In the genomic region with DNA sequence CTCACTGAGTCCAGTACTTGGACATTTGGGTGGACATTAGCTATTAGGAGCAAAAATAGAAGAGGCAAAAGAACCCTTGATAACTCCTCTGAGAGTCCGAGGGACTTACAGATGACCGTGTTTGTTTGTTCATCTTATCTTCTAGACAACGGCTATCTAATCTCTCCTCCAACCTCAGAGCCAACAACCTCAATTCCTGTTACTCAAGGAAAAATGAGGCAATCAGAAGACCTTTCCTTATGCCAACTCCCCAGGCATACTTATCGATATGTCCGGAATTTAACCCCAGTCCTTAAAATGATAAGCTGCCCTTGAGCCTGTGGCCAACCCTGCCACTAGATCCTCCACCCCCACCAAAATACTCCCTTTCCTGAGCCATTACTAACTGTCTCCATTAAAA, we compare ENCODE assay signal across 24 mouse cellular contexts. TPM values are rescaled to one million over a fixed set of nuclear protein-coding genes. Genes with fewer than 3 reads are reported as not detected.
A peak's percentile ranks its signal among the peaks of the same experiment; 100 is the strongest.
DNase-seq lines count a peak whose midpoint lies in the region; ATAC-seq and TF ChIP-seq lines count a peak whose summit lies in the region.
"Had no signal": no experiment of that assay in that cellular context is flagged by ENCODE, and none has a peak within 500 bp of the region (broad histone marks: within the 10 kb centered on the region; RNA-seq: fewer than 3 reads in every experiment).

No protein-coding gene starts in this region.

- H3K9me3 ChIP-seq in heart, embryonic 13.5 days = no peaks in the 10 kb centered on the region
- no peaks in the 10 kb centered on the region for H3K9me3 ChIP-seq in intestine, embryonic 16.5 days (ENCODE audit: control insufficient read depth, low read length)
- no peaks in the 10 kb centered on the region for H3K9me3 ChIP-seq in stomach, postnatal 0 days (ENCODE audit: control insufficient read depth, low read length)
- H3K9me3 ChIP-seq: embryonic facial prominence, embryonic 13.5 days; forebrain, embryonic 13.5 days; G1E; hindbrain, embryonic 15.5 days; limb, embryonic 13.5 days; liver, embryonic 13.5 days; midbrain, embryonic 13.5 days had no signal

- no peak for ATAC-seq in heart, embryonic 13.5 days (ENCODE audit: extremely low read depth, insufficient number of reproducible peaks, low FRiP score, low TSS enrichment)
- ATAC-seq in intestine, embryonic 16.5 days = peak; percentile 59
- peak; percentile 42; the same call in 1 of the 2 replicates for ATAC-seq in stomach, postnatal 0 days (ENCODE audit: low FRiP score, low TSS enrichment)

- H3K4me3 ChIP-seq in heart, embryonic 13.5 days = no peak overlapping the region
- no peak overlapping the region for H3K4me3 ChIP-seq in intestine, embryonic 16.5 days (ENCODE audit: low read length)
- no peak overlapping the region for H3K4me3 ChIP-seq in stomach, postnatal 0 days (ENCODE audit: low read depth, low read length)
- H3K4me3 ChIP-seq: embryonic facial prominence, embryonic 13.5 days; erythroblast, embryonic 14.5 days; forebrain, embryonic 13.5 days; hindbrain, embryonic 15.5 days; limb, embryonic 13.5 days; liver, embryonic 13.5 days; midbrain, embryonic 13.5 days had no signal

- peaks cover 17% of the 10 kb centered on the region for H3K4me1 ChIP-seq in heart, embryonic 13.5 days
- peaks cover 6% of the 10 kb centered on the region; the same call in 1 of the 2 replicates for H3K4me1 ChIP-seq in intestine, embryonic 16.5 days (ENCODE audit: control insufficient read depth, insufficient read depth, low read length)
- no peaks in the 10 kb centered on the region for H3K4me1 ChIP-seq in stomach, postnatal 0 days (replicated peaks; ENCODE audit: control insufficient read depth, insufficient read depth)
- H3K4me1 ChIP-seq: forebrain, embryonic 13.5 days; hindbrain, embryonic 15.5 days; limb, embryonic 13.5 days had no signal

- no peak overlapping the region for H3K27ac ChIP-seq in heart, embryonic 13.5 days (replicated peaks)
- no peak overlapping the region for H3K27ac ChIP-seq in intestine, embryonic 16.5 days (ENCODE audit: low read length)
- no peak overlapping the region for H3K27ac ChIP-seq in stomach, postnatal 0 days (replicated peaks)
- H3K27ac ChIP-seq: embryonic facial prominence, embryonic 13.5 days; forebrain, embryonic 13.5 days; hindbrain, embryonic 15.5 days; limb, embryonic 13.5 days; liver, embryonic 13.5 days; midbrain, embryonic 13.5 days had no signal

- DNase-seq in heart, postnatal 25 days (ENCODE audit: low spot score) = no peak
- peak; percentile 66 for DNase-seq in ovary, adult 18-20 months (ENCODE audit: low spot score)
- no peak for DNase-seq in ovary, postnatal 14 days (ENCODE audit: low spot score)
- no peak for DNase-seq in stomach, postnatal 0 days (ENCODE audit: low spot score)
- no peak for DNase-seq in thymus, postnatal 10 days (ENCODE audit: low spot score in 2 of 2)
- DNase-seq in urinary bladder, adult 18-20 months (ENCODE audit: low spot score in 2 of 2) = no peak

- TF ChIP-seq CTCF in stomach, postnatal 0 days (IDR thresholded peaks at IDR 0.05; ENCODE audit: low read depth) = no peak

- no peak overlapping the region for H3K9ac ChIP-seq in heart, embryonic 13.5 days
- no peak overlapping the region for H3K9ac ChIP-seq in intestine, embryonic 16.5 days (ENCODE audit: low read depth, low read length)
- H3K9ac ChIP-seq in stomach, postnatal 0 days (ENCODE audit: low read length) = no peak overlapping the region
- H3K9ac ChIP-seq: embryonic facial prominence, embryonic 13.5 days; forebrain, embryonic 13.5 days; hindbrain, embryonic 15.5 days; limb, embryonic 13.5 days; liver, embryonic 13.5 days; lung, embryonic 14.5 days; midbrain, embryonic 13.5 days had no signal

- intact Hi-C loops in heart, postnatal 25 days (cut with DNase I) = loop anchor here (1.0 to 2.0 kb wide), 2 partner anchors 193 to 330 kb away; a partner anchor contains a TSS

- H3K4me2 ChIP-seq in heart, embryonic 13.5 days = peak overlapping the region; percentile 14
- no peak overlapping the region for H3K4me2 ChIP-seq in intestine, embryonic 16.5 days (ENCODE audit: low read depth, low read length)
- H3K4me2 ChIP-seq in stomach, postnatal 0 days (replicated peaks; ENCODE audit: low read depth) = no peak overlapping the region
- H3K4me2 ChIP-seq: embryonic facial prominence, embryonic 13.5 days; forebrain, embryonic 13.5 days; hindbrain, embryonic 15.5 days; limb, embryonic 13.5 days; liver, embryonic 13.5 days; lung, embryonic 14.5 days; midbrain, embryonic 13.5 days had no signal

- WGBS in heart, embryonic 13.5 days = 17% methylated on average over 5 of the region's 5 CpGs
- 54% methylated on average over 5 of the region's 5 CpGs for WGBS in intestine, embryonic 16.5 days
- 55% methylated on average over 5 of the region's 5 CpGs for WGBS in stomach, postnatal 0 days

- no peaks in the 10 kb centered on the region for H3K36me3 ChIP-seq in heart, embryonic 13.5 days
- no peaks in the 10 kb centered on the region for H3K36me3 ChIP-seq in intestine, embryonic 16.5 days (ENCODE audit: control insufficient read depth, insufficient read depth, low read length)
- H3K36me3 ChIP-seq in stomach, postnatal 0 days (ENCODE audit: control insufficient read depth, insufficient read depth, low read length) = no peaks in the 10 kb centered on the region
- H3K36me3 ChIP-seq: embryonic facial prominence, embryonic 13.5 days; G1E; hindbrain, embryonic 15.5 days; limb, embryonic 13.5 days; liver, embryonic 13.5 days; midbrain, embryonic 13.5 days had no signal

- no peak for TF ChIP-seq EP300 in stomach, postnatal 0 days (optimal IDR thresholded peaks at IDR 0.05)

- H3K27me3 ChIP-seq in heart, embryonic 13.5 days (replicated peaks) = no peaks in the 10 kb centered on the region
- no peaks in the 10 kb centered on the region for H3K27me3 ChIP-seq in intestine, embryonic 16.5 days (replicated peaks; ENCODE audit: control insufficient read depth, insufficient read depth, low read length)
- H3K27me3 ChIP-seq in stomach, postnatal 0 days (ENCODE audit: control insufficient read depth, insufficient read depth, low read length) = no peaks in the 10 kb centered on the region
- H3K27me3 ChIP-seq: CH12.LX; embryonic facial prominence, embryonic 13.5 days; forebrain, embryonic 13.5 days; hindbrain, embryonic 15.5 days; limb, embryonic 13.5 days; liver, embryonic 13.5 days; midbrain, embryonic 13.5 days had no signal

RNA-seq across cellular contexts. Expression of a gene that starts 31.5 kb away (rescaled TPM):
- polyA plus RNA-seq in heart, embryonic 13.5 days (2015; fragmentation: Nextera tagmentation; extraction: Ambion mirVana) = 1.0 and 1.1 TPM in 2 replicates
- total RNA-seq in heart, postnatal 25 days (2021) = not detected
- polyA plus RNA-seq in intestine, embryonic 16.5 days (2015; fragmentation: Nextera tagmentation; extraction: Ambion mirVana) = 54.1 and 54.9 TPM in 2 replicates
- polyA plus RNA-seq in stomach, postnatal 0 days (2015; fragmentation: Nextera tagmentation; extraction: Ambion mirVana) = 42.7 and 44.8 TPM in 2 replicates
- total RNA-seq: CH12.LX; gastrocnemius, adult 18-20 months; gastrocnemius, postnatal 36 days; hematopoietic stem cell, adult 5-6 weeks; left cerebral cortex, postnatal 25 days; megakaryocyte, adult 5-6 weeks had no signal
- polyA plus RNA-seq: activated CD4-positive, CD25-positive, alpha-beta regulatory T cell, adult 4 months; erythroblast, embryonic 14.5 days; G1E had no signal

Comparison
In these comparisons a context has a peak if more than half of its experiments do, and no peak if none do; other contexts are left out.
1. RNA of a gene that starts 31.5 kb away (polyA plus RNA-seq): 54.1 to 54.9 TPM in intestine, embryonic 16.5 days and 42.7 to 44.8 TPM in stomach, postnatal 0 days; 1.0 to 1.1 TPM in heart, embryonic 13.5 days; every median in the first group is over 10 times any median in the second.